Mouse (Mus musculus) heart, postnatal 14 days (tissue): ENCODE measurements around the gene Nrl. TPM values are rescaled to one million over a fixed set of nuclear protein-coding genes. Genes with fewer than 3 reads are reported as not detected.

Experiments used
- DNase-seq, 2 experiments: peaks; one replicate each; pipeline ENCODE4 v3.0.0; 2021 to 2022
- intact Hi-C: fragments of 180-260 bp; cut with DNase I; formaldehyde crosslinking; loops from one replicate; pipeline ENCODE4 v1.15.1; 2025
- total RNA-seq, 2 experiments: library from RNA; stranded (reverse); gene quantifications; 2 replicates each; pipeline ENCODE4 v1.2.3; 2021

The Nrl gene
- total RNA-seq, 2 experiments from 2014 or later = not detected

DNA sequence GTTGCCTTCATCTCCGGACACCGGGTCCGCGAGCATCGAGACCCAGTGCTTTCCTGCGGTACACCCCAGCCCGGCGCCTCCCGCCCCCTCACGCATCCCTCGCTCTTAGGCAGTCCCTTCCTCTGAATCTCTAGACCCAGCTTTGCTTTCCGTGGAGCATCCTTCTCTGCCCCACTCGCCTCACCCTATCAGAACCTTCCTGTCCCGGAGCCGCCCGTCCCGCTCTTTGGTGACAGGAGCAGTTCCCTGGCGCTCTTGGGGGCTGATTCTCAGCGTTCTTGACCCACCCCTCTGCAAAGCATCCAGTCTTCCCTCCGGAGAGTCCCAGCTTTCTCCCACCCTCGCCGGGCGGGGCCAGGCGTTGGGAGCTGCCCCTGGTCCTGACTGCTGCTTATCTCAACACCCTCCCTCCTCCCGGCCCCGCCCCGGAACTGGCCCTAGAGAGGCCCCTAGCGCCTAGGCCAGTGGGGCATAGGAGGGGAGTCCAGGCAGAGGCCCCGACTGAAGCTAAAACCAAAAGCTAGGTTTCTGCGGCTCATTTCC, 33.4 kb downstream of the Nrl start:
- intact Hi-C loops = loop anchor here (10.0 kb wide), 1 partner anchor 253 kb away; the partner anchor contains the start of genes Dhrs1 and Nop9
- peak; percentile 65 to 67 for DNase-seq

DNA sequence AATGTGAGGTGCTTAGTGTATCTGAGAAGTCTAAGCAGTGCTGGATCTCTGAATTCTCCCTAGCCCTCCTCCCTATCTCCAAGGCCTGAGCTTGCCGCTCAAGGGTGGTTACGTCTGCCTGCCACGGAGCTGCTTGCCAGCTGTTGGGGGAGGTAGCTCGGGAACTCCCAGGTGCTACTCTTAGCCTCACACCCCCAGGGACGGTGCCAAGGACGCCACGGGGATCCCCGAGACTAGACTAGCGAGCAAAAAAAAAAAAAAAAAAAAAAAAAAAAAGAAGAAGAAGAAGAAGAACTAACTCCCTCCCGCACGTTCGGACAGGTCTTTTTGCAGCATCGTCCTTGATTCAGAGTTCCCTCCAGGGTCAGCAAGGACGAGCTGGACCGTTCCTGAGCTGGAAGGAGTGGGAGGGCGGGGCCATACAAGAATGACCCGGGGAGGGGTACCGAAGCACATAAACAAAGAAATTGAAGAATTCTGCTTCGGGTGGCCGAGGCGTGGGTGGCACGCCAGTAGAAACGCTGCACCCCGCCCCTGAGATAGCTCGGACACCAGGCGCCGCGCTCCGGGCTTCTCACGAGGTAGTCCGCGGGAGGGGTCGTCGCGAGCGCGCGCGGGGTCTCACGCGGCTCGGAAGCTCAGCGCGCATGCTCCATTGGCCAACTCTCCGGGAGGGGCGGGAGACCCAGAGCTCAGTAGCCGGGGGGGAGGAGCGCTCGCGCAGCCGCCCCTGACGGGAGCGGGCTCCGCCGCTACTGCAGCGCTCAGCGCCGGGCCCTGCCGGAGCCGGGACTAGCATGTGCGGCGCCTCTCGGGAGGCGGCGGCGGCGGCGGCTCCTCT, 34.2 kb downstream of the Nrl start, which contains the start of gene Carmil3:
Gene Carmil3, plus strand, starts transcription at position 291 of the 841 bp plus-strand sequence.
- intact Hi-C loops = loop anchor here (10.0 kb wide), 1 partner anchor 254 kb away; the partner anchor contains the start of genes Dhrs1 and Nop9

DNA sequence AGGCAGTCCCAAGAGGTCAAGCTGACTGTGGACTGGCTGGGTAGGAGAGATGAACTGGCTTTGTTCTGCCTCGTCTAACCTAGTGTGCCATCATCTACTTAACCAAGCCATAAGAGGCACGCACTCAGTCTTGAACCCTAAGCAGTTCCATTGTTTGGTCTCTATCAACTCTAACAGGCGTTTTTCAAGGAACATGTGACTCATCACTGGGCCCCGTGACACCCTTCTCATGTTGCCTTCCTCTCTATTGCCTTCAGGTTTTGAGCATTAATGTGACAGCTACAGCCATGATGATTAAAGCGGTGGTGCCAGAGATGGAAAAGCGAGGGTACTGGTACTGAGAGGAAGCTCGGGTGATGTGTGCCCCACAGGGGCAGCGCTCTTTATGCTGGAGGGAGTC, 37.9 kb downstream of the Nrl start:
- intact Hi-C loops = no loop called here
- DNase-seq = no peak

More for the DNA sequence above, 34.2 kb downstream of the Nrl start, which contains the start of gene Carmil3:
- peak; percentile 70 to 75 for DNase-seq

DNA sequence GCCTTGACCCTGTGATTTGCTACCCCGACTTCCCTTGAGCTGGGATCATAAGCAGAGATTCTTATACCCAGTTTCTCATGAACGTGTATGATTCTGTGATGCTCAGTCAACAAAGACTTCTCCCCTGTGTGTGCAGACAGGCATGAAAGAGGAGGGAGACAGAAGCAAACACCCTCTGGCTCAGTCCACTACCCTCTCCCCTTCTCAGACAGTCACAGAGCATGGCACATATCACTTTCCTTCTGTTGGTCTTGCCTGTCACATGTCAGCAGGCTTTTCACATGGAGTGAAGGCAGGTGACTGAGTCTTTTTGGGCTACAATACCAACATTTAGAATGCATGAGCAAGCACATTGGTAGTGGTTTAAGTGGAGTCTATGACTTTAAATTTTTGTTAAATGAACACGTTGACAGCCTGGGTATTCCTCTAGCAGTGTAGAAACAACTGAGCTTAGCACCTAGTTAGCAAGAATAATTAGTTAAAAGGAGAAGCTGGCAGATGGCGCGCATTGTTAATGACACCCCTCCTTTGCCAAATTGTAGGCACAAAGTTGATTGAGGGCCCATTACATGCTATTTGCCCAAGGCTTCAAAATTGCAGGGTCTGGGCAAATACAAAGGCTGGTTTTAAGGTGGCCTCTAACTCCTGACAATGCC, 40.2 kb downstream of the Nrl start:
- DNase-seq = no peak
- intact Hi-C loops = no loop called here

GRCm38 (mm10) chr14:55479629-55480028, 45.2 kb downstream of the Nrl start:
- intact Hi-C loops = no loop called here
- no peak for DNase-seq

DNA sequence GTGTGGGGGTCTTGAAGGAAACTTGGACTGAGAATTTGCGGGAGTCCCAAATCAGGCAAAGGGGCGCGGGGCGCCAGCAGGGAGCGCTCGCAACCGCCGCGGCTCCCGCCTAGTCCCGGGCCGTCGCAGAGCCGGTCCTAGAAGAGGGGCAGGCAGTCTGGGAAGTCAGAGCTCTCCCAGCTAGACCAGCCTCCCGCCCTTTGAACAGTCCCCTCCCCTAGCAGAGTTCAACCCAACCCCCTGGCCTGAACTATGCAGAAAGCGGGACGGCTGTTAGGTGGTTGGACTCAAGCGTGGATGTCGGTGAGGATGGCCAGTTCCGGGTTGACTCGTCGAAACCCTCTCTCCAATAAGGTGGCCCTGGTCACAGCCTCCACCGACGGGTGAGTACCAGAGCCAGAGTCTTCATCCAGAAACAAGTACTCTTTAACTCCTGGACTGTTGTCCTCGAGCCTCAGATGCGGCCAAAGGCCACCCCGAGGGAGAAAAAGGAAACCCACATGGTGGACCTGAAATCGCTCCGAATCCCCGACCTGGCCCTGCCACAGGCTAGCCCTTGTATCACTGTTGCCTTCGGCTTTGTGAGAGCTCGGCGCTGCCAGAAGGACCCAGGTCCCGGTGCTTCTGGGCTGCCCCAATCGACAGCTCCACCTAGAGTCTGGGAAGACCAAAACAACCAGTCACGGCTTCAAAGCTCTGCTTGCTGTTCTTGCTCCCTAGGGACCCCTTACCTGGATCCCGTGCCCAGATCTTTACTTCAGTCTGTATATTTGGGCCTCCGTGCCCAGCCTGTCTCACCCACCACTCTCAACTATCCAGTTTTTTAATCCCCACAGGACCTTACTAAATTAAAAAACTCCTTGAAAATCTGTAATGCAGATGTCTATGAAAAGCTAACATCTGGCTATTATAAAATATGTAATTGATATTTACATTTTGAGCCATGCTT, 45.9 kb downstream of the Nrl start, which contains the start of gene Dhrs4:
Gene Dhrs4, plus strand, starts transcription at position 108 of the 949 bp plus-strand sequence.
- DNase-seq = peak; percentile 81 to 83
- intact Hi-C loops = no loop called here

DNA sequence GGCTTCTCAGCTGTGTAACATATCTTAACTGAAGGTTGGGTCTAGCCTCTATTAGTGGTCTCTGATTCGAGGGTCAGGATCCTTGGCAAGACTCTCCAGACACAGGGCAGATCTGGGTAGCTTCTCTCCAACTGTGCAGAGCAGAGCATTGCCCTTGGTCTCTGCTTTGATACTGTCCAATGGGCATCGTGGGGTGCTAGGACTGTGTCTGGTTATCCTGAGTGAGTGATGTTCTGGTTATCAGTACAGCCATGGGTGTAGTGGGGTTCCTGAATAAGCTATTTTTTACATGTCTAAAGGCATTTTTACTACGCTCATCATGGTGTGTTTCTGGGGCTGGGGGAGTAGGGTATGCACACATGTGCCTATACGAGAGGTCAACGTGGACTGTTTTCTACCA, 47.0 kb downstream of the Nrl start:
- intact Hi-C loops = no loop called here
- DNase-seq = no peak

- no peak for DNase-seq
- intact Hi-C loops = no loop called here
These were observed 47.4 kb downstream of the Nrl start for GRCm38 (mm10) chr14:55477421-55477820.

DNA sequence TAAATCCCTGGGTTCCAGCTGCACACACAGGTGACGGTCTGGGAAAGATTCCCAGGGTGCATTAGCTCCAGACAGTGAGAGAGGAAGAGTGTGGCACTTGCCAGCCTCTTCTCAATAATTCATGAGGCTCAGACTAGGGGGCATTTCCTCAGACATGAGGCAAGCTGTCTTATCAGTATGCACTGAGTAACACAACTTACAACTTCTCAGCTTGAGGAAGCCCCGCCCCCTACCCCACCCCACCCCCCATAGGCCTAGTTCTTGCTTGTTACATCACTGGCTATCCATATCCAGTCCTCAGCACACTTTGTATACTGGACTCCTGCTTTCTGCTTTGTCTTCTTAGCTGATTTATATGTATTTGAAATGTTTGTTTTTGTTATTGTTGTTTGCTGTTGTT, 49.1 kb downstream of the Nrl start:
- intact Hi-C loops = no loop called here
- DNase-seq = no peak

DNA sequence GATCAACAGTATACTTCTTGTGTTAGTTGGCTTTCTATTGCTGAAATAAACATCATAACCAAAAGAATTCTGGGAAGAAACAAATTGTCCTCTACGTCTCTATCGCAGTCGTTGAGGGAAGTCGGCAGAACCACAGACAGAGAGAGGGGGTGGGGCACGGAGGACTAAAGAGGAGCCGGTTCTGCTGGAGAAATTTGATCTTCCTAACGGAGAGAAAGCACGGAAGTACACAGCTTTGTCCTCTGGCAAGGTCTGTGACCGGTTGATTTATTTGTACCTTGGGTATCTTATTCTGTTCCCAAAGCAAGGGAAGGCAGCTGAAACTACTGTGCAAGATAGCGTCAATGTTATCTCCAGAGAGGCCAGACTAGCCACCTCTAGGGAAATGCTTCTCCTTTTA, 54.0 kb downstream of the Nrl start:
- intact Hi-C loops = no loop called here
- DNase-seq = peak in 1 of 2 experiments; percentile 31

GRCm38 (mm10) chr14:55469821-55470220, 55.0 kb downstream of the Nrl start:
- intact Hi-C loops = no loop called here

DNA sequence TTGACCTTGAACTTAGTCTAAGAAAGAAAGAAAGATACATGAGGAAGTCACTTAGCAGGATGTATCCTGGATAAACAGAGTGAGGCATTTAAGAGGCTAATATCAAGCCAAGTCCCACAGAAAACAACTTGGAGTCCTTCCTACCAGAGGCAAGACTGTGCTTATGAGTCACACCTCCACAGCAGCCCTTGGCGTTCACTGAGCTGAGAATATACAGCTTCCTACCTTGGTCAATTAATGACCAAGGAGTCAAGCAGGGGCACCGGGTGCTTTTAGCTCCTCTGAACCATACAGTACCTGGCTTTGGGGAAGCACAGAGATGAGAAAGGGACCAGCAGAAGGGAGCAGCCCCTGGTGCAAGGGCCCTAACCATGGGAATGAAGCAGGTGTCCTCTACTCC, 55.7 kb downstream of the Nrl start:
- intact Hi-C loops = no loop called here
- no peak for DNase-seq

More at GRCm38 (mm10) chr14:55469821-55470220, 55.0 kb downstream of the Nrl start:
- DNase-seq = no peak

Other genes starting within 250 kb of the Nrl start
- 100 to 1,000 TPM; 129 to 134 TPM for gene Dhrs4, start 46.2 kb downstream of the Nrl start, total RNA-seq
- gene Carmil3, start 34.3 kb downstream of the Nrl start, total RNA-seq = 1 to 10 TPM; 2.5 to 5.5 TPM
- gene Cpne6, start 14.5 kb downstream of the Nrl start, total RNA-seq = not detected
- 10 to 100 TPM; 17.7 to 23.0 TPM for gene Pck2, start 15.3 kb upstream of the Nrl start, total RNA-seq
- 100 to 1,000 TPM; 112 to 118 TPM for gene Dcaf11, start 35.0 kb upstream of the Nrl start, total RNA-seq
- gene A730061H03Rik, start 35.4 kb upstream of the Nrl start, total RNA-seq = under 1 TPM in 1 of 2 experiments, not detected in 1; 0.69 TPM
- gene Fitm1, start 50.6 kb upstream of the Nrl start, total RNA-seq = 100 to 1,000 TPM; 204 to 226 TPM
- 100 to 1,000 TPM; 218 to 238 TPM for gene Psme1, start 53.1 kb upstream of the Nrl start, total RNA-seq
- gene Emc9, start 60.3 kb upstream of the Nrl start, total RNA-seq = 10 to 100 TPM; 39.9 to 45.0 TPM
- gene Psme2, start 66.1 kb upstream of the Nrl start, total RNA-seq = 100 to 1,000 TPM in 1 of 2 experiments, 10 to 100 TPM in 1; 90.7 to 132 TPM
- 10 to 100 TPM; 21.8 to 26.1 TPM for gene Rnf31, start 66.7 kb upstream of the Nrl start, total RNA-seq
- 1 to 10 TPM; 9.2 to 9.3 TPM for gene Irf9, start 78.6 kb upstream of the Nrl start, total RNA-seq
- 1 to 10 TPM in 1 of 2 experiments, under 1 TPM in 1; 0.72 to 1.2 TPM for gene Rec8, start 93.1 kb upstream of the Nrl start, total RNA-seq
- 10 to 100 TPM; 41.4 to 49.9 TPM for gene Ipo4, start 111.0 kb upstream of the Nrl start, total RNA-seq
- gene Gm49378, start 112.9 kb upstream of the Nrl start, total RNA-seq = 1 to 10 TPM; 2.2 to 2.9 TPM
- 10 to 100 TPM; 45.3 to 45.4 TPM for gene Tm9sf1, start 118.8 kb upstream of the Nrl start, total RNA-seq
- under 1 TPM; 0.53 to 0.76 TPM for gene Tssk4, start 125.2 kb upstream of the Nrl start, total RNA-seq
- 10 to 100 TPM; 52.4 to 55.9 TPM for gene Mdp1, start 135.5 kb upstream of the Nrl start, total RNA-seq
- gene Gmpr2, start 147.0 kb upstream of the Nrl start, total RNA-seq = 10 to 100 TPM; 12.8 to 14.1 TPM
- gene Nedd8, start 147.1 kb upstream of the Nrl start, total RNA-seq = 100 to 1,000 TPM; 254 to 257 TPM
- gene Tinf2, start 156.8 kb upstream of the Nrl start, total RNA-seq = 10 to 100 TPM; 10.5 to 10.8 TPM
- under 1 TPM; 0.29 TPM for gene Tgm1, start 188.9 kb upstream of the Nrl start, total RNA-seq
- gene Rabggta, start 197.3 kb upstream of the Nrl start, total RNA-seq = 10 to 100 TPM; 11.4 to 13.7 TPM
- 10 to 100 TPM; 54.6 to 56.2 TPM for gene Dhrs1, start 220.7 kb upstream of the Nrl start, total RNA-seq
- 10 to 100 TPM; 11.2 to 11.4 TPM for gene Nop9, start 220.7 kb upstream of the Nrl start, total RNA-seq
- gene Cideb, start 233.5 kb upstream of the Nrl start, total RNA-seq = 1 to 10 TPM in 1 of 2 experiments, under 1 TPM in 1; 1.00 to 1.0 TPM
- under 1 TPM; 0.12 to 0.17 TPM for gene Ltb4r2, start 236.4 kb upstream of the Nrl start, total RNA-seq
- gene Ltb4r1, start 241.0 kb upstream of the Nrl start, total RNA-seq = under 1 TPM; 0.37 to 0.60 TPM